Mouse (Mus musculus) gastrocnemius, postnatal 10 days (tissue): Measurements from ENCODE around the gene Prdm16. TPM values are rescaled to one million over a fixed set of nuclear protein-coding genes. Genes with fewer than 3 reads are reported as not detected.

Source experiments
- DNase-seq: peaks from one replicate; pipeline ENCODE4 v3.0.0; 2021; ENCODE audit warnings: mixed read lengths
- total RNA-seq, 2 experiments: library from RNA; stranded (reverse); gene quantifications; 2 replicates each; pipeline ENCODE4 v1.2.3; 2021

Prdm16 gene
- total RNA-seq, 2 experiments from 2014 or later: 2.7 to 4.1 TPM

DNA sequence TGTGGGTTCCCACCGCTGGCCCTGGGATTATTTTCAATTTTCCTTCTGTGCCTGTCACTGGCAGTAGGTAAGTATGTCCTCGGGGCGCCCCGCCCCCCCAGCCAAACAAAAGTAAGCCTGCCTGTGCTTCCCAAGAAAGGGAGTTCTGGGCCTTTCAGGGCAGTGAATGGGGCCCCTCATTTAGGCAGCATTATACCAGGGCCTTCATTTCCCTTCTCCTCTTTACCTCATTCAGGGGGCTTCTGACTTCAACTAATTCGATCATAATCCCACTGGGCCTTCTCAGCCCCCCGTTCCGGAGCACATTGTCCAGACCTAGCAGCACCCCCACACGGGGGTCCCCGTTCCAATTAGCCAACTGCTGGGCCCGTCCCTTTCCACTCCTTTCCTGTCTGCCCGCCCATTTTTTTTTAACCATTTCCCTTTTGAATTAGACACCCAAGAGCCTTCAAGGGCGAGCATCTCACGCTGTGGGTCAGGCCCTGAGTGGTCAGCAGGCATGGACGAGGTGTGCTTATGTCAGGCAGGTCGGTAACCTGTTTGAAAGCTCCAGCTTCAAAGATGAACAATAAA is 124.1 kb downstream of the Prdm16 start:
- no peak for DNase-seq

DNA sequence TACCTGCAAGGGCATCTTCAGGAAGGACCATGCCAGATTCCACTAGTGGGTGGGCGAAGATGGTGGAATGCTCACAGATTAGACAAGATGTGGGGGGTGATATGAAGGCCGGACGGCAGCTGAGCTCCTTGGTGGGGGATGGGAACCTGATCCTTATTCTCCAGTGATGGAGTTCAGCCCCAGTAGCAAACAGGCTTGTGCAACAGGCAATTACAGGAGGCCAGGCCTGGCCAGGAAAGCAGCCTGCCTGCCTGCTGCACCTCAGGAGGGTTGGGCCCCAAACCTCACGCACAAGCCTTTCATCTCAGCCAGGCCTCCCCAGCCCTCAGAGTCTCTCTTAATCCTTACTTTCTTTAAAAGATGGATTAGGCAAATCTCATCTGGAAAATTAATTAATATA is 124.9 kb downstream of the Prdm16 start:
- DNase-seq: no peak

DNA sequence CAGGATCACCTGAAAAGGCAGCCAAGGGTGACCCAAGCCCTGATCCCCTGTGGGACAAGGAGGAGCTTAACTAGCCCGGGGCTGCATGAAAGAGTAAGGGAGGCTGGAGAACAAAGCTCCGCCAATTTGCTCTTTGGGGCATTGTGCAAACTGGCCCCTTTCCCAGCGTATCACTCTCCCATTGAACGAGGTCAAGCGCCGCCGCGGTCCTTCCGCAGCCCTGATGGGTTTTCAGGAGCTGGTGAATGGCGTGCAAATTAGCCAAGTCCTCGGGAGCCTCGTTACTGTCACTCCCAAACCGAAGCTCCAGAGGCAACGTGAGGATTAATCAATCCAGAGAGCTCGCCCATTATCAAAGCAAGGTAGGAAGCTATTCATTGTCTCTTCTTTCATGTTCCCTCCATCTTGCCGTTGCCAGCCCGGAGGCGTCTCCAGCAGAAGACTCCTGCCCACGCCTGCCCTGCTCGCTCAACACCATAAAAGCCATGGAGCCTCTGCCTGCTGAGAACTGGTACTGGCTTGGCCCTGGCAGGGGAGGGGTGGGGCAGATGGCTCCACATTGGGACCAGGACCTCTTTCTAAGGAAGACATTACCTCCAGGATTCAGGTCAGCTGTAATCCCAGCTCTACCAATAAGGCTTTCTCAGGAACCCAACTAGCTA is 129.8 kb downstream of the Prdm16 start:
- DNase-seq: no peak

DNA sequence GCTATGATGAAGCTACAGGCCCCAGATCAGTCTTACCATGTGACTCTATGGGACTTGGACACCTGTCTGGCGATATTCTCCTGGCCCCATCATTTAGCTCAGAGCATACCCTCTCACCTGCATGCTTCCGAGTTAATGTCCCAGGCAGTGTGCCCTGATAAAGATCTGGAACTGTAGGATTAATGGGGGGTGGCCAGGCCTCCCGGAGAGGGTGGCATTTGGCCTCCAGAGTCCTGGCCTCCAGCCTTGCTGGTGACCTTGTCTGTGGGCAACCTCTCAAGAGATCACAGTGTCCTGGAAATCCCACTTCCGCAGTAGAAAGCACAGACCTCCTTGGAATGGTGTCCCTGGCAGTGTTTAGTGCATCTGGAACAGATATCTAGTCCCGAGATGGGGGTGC is 131.4 kb downstream of the Prdm16 start:
- no peak for DNase-seq

DNA sequence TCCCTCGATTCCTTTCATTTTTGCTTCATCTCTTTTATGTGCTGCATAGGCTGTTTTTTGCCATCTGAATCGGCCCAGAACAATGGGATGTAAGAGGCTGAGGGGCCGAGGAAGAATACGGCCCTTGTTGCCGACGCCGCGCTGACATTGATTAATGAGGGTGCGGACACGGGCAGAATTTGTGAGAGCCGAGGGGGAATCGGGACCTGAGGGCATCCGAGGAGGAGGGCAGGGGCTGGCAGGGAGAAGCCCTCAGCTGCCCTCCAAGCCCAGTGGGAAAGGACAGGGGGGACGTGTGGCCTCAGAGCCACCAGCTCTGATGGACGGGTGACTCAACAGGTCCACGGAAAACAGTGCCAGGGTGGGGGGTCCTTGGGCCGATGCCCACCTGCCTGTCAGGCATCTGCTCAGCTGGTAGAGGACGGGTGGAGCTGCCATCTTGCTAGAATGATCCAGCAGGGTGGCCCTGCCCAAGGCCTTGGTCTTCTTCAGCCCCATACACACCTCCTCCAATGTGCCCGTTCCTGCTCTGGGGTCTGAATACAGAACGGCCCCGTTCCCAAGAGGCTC is 133.3 kb downstream of the Prdm16 start:
- no peak for DNase-seq

DNA sequence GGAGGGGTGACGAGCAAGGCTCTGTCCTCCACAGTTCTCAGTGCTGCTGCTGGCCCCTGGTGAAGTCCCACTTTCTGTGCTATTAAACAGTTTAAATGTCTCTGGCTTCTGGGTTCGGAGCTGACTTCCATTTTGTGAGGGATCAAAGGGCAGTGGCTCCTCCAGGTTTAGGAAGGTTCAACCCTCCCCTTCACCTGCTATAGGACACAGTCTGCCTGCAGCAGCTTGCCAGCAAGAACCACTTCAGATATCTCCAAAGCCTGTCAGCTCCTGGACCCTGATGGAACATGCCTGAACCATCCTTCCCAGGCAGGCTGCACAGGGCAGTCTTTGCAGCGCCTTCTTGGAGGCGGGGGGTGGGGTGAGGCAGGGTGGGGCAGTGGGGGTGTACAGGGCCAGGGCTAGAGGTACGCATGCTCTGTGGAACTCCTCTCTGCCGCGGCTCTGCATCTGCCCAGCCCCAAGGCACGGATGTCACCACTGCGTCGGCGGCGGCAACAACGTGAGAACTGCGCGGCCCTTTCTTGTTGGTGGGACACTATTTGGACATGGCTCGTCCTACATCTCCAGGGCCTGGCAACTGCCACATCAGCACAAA is 134.2 kb downstream of the Prdm16 start:
- no peak for DNase-seq

DNA sequence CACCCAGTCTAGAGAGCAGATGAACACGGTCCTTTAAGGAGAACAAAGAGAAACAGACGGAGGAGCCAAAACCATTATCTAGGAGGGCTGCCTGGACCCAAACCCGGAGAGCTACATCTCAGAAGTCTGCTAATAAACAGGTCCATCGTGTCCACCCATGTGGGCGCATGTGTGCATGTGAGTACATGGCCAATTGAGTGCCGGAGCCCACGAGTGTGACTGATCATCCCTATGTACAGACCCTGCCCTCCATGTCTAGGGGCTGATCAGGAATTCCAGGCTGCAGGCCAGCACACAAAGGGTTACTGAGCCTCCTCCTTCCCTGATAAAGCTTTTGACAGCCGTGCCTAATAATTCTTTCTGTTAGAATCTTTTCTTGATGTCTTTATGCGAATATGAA is 136.0 kb downstream of the Prdm16 start:
- DNase-seq: no peak

DNA sequence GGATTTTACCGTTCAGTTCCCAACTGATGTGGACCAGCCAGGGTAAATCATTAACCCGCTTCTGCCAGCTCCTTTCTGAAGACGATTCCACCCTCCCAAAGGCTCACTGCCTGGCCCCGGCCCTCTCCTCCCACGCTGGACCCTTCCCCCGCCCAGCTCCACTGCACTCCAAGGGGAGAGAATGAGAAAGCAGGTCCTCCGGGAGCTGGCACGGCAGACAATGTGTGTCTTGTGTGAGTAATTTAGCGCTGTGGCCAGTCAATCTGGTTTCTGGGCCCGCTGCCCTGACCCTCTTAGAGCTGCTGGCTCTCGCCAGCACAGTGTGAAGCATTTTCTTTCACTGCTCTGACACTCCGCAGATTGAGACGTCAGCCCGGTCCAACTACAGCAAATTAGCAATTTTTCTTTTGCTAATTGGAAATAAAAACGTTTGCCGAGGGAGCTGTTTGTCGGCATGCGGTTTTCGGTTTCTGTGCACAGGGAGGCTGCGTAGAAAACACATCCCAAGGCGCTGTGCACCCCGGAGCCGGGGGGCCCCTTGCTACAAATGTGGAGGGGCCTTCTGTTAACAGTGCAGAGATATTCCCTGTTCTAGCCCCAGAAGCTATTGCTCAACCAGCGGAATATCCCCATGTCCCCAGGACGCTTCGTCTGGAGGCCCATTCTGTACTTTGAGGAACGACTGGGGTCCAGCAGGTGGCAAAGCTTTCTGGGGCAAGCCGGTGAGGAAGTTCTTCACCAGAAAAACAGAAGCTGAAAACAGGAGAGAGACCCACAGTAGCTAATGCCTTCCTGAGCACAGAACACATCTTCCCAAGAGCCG is 136.8 kb downstream of the Prdm16 start:
- DNase-seq: peak; percentile 75

DNA sequence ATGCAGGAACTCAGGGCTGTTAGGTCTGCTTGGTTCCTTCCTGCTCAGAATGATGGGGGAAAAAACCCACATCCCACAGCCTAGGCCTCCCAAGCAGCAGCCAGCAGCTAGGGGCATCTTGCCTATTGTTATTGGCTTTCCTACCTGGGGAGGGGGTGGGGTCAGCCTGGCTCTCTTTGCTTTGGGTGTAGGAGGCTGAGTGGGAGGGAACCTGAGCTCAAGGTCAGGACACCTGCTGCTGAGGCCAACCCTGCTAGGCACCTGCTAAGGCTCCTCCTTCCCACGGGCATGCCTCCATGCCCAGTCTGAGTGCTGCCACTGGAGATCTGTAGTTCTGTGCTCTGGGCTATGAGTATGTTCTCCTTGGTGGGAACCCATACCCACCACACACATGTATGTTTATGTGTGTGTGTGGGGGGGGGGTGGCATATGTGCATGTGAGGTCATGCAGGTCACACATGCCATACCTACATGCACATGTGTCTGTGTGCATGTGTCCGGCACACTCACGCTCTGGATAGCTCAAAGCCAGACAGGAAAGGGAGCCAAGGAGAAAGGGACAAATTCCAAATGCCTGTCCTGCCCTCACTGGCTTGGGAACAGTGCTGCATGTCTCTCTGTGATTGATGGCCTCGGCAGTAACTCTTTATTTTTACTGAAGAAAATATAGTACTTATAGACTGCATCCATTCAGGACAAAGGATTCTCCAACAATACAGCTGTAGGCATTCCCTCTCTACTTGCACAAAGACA is 139.1 kb downstream of the Prdm16 start:
- DNase-seq: no peak

DNA sequence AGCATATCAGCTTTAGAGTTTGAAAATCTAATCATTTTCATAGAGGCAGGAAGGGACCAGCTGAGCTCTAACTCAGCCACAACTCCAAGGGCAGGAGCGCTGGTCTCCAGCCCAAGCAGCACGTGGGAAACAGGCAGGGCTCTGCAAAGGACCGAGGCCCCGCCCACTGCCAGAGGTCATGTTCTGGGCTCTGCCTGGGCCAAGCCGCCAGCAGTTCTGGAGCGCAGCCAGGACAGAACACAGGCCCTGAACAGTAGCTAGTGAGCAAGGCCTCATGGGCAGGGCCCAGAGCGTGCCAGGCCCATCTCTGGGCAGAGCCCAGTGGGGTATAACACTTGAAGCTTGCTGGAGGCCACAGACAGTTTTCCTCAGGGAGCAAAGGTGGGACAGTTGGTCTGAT is 139.7 kb downstream of the Prdm16 start:
- DNase-seq: peak; percentile 83

DNA sequence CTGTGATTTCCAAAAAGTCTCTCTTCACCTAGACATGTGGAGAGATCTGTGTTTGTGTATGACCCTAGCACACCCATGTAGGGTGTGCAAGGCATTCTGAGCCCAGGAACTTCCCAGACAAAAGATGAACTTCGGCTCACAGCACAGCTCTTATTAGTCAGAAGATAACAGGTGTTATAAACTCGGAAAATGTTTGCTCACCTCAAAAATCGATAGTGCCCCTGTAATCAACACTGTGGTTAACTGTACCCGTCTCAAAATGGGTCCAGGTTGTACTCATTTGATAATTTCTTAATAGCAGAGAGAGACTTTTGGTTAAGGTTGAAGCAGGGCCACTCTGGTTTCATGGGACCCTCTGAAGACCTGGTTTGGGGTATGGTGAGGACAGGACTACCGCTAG is 140.2 kb downstream of the Prdm16 start:
- DNase-seq: no peak

DNA sequence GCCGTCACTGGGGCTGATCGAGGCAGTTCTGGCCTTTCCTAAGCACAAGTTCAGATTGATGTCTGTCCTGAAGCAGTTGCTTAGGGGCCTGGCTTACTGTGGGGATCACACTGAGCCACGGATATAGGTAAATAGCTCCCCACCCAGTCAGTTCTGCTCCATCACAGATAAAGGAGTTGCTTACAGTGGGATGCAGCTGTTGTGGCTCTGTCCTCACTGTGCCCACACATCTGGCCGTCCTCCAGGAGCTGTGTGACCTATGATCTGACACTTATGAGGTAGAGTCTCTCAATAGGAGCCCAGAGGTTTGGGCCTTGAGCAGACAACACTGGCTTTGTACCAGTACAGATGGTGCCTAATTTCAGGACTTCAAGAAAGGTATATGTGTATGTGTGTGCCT is 142.7 kb downstream of the Prdm16 start:
- no peak for DNase-seq

DNA sequence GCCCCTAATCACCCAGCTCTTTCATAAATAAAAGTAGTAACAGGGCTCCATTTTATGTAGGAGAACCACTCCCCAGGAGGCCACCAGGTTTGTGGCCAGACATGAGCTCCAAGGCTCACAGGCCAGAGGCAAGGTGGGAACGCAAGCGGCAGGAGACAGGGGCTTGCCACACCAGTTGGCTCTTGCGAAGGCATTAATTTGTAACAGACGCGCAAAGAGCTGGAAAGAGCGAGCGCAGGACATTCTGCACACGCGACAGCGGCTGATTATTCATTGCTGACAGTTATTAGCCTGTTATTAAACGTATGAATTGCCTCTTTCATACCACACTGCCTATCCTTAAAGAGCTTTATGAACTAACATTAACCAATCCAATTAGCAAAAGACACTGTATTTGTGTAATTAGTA is 144.0 kb downstream of the Prdm16 start:
- no peak for DNase-seq

DNA sequence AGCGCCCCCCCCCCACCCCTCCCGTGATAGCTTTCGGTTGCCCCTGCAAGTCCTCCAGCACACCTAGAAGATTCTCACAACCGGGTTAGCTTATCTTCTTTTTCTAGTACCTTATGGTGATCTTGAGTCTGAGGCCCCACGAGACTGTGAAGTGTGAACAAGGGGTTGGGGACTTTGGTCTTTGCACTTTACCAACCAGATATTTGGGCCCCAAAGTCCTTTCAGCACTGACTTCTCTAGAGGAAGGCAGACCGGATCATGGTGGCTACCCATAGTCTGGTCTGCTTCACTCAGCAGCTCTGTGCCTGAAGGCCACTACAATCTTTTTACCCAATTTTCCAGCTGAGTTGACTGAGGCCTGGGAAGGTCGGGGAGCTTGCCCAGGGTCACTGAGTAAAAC is 144.4 kb downstream of the Prdm16 start:
- DNase-seq: no peak

DNA sequence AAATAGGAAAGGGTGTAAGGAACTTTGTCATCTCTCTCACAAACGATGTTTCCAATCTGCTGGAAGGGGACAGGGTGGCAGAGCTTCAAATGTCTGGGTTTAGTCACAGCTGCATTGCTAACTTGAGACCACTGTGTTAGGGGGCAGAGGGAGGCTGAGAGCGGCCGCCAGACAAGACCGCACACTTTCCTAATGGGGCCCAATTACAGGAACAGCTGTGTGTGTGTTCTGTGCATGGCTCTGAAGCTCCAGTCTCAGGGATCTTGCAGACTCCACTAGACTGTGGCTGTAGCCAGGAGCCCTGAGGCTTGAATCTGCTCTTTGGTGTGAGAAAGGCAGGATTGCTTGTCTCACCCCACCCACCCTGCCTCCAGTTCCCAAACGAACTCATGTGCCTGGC is 148.6 kb downstream of the Prdm16 start:
- no peak for DNase-seq

DNA sequence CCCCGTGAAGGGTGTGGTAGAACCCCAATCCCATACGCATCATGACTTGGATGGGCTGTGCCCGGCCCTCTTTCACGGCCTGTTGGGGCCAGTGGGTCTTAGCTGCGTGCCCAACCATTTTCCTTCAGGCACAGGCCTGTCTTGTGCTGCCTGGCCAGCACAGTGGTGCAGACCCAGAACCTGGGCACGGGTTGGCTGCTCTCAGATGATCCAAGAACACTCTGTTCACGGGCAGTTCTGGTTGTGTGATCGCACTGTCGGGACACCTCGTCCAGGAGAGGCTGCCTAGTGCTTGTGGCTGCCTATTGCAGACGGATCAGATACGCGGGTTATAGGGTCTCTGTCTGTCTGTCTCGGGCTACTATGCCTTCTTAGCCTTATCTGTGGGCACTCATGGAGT is 154.0 kb downstream of the Prdm16 start:
- DNase-seq: no peak

DNA sequence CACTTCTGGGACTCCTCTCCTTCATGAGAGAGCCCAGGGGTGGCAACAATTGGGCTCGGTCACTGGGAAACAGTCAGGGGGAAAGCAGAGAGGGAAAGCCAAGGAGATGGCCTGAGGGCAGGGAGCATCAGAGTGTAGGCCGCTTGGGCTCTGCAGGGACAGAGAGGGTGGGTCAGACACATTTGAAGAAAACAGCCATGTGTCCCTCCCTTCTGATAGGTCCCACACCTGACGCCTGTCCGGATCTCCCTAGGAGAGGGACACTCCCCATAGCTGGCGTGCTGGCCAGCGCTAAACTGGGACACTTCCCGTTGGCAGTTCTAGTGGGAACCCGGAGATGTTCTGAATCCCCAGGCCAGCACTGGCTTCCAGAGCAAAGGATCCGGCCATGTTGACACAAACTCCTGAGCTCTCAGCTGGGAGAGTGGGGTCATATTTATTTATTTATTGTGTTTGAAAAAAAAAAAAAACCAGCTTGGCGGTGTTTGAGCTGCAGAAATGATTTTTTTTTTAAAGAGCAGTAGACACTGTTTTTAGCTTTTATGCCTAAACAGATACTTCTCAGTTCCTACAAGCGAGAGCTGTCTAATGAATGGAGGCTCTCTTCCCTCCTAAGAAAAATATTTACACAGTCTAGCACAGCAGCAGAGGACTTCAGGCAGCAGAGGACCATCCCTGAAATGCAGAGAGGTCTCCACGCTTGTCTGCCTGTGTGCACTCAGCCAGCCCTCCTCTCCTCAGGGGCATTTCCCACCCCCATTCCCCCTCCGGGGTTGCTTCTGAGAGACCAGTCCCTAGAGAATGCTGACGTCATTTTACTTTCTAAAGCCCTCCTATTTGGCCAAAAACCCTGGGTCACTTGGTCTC is 154.7 kb downstream of the Prdm16 start:
- DNase-seq: no peak

DNA sequence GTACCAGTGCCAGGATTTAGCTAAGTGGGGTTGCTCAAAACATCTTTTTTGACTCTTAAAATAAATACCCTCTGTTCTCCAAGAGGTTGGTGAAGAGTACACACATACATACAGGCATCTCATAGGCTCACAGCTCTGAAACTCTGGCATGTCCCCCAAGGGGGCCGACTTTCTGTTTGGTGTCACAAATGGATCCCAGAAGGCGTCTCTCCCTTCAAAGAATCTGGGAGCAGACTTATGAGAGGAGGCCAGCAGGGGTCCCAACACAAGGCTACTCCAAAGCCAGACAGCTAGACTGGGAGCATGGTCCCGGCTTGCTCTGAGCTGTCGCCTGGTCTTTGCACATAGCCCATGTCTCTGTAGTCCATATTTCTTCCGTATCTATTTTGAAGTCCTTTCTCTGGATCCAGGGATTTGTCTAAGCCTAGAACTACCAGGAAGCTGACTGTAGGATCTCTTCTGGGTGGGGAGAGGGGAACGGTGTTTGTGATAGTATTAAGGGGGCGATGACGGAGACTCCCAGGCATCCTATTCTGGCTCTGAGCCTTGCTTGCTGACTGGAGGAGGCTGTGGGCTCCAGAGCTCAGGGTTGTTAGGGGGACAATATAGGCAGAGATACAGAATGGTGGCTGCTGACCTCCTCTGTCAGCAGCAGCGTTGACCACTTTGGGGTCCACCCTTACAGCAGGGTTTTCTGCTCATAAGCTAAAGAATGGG is 156.0 kb downstream of the Prdm16 start:
- DNase-seq: no peak

DNA sequence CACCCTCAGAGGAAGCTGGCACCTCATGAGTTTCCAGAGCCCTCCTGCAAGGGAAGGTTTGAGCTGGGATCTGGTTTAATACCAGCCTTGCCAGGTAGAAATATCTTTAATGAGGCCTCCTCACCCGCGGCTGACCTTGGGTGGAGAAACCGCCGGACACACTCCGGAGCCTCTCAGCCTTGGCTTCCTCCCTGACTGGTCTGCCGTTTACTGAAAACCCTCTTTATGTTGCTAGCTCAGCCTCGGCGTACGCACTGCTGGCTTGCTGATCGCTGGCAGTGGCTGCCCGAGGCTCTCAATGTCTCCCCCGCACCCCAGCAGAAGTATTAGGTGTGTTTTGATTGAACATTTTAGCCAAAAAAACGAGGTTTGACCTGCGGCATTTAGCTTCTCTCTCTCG is 156.5 kb downstream of the Prdm16 start:
- no peak for DNase-seq

DNA sequence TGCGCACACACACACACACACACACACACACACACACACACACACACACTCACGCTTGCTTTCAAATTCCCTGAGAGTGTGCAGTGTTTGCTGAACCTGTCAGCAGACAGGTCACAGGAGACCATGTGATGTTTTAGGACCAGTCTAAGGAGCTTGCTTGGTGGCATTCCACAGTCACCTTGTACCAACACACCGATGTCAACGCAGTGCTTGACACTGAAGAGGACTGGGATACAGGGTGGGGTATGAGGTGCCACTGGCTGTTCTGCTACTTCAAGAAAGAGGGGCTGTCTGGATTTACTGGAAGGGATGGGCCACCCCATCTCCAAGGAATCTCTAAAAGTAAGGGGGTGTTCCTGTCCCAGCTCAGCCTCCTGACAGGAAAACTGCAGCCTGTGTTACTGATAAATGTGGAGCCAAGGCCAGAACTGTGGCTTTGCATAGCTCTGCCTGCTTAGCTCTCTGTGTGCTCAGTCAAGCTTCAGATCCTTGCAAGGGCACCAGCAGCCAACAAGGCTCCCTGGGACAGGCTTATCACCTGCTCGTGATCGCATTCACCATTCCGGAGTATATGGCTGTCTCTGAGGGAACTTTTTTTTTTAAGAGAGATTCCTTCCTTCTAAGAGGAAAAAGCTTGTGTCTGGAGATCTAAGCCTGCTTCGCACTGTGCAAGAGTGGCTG is 157.6 kb downstream of the Prdm16 start:
- no peak for DNase-seq
